Mouse (Mus musculus) right cerebral cortex, adult 18-20 months (tissue): ENCODE measurements around the gene Ngly1.

Experiments used
- DNase-seq: peaks from one replicate; pipeline ENCODE4 v3.0.0; 2022; ENCODE audit warnings: mixed read lengths

The Ngly1 gene

DNA sequence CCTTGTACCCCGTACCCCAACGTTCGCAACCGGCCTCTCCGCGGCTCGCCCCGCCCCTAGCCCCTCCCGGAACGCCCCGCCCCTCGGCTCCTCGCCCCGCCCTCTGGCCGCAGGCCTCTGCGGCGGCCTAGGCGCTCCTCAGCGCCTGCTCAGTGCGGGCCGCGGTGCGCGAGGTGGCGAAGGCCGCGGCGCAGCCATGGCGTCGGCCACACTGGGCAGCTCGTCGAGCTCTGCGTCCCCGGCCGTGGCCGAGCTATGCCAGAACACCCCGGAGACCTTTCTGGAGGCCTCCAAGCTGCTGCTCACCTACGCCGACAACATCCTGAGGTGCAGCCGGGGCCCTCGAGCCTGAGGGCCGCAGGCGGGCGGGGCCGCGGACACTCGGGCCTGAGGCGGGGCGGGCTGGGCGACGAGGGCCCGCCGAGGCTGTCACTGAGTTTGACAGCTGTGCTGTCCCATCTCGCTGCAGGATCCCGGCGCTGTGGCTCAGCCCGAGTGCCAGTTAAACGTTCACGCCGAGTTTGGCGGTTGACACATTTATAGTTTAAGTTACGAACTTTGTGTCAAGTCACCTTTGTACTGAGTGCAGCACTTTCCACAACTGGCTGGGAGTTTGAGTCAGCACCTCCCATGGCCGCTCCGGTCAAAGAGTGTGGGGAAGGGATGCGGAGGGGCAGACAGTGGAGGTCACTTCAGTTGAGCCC is at the start of gene Ngly1, which contains the start of gene Oxsm:
Ngly1 (plus strand) TSS at position 110 of the 704 bp plus-strand sequence.
Oxsm (minus strand) TSS at position 638 of the 704 bp plus-strand sequence.
- DNase-seq: peak; percentile 84

GRCm38 (mm10) chr14:16200220-16200912 is 48.7 kb upstream of the Ngly1 start:
- no peak for DNase-seq

- peak; percentile 42 for DNase-seq
Measured at GRCm38 (mm10) chr14:16200969-16201638, 48.0 kb upstream of the Ngly1 start.

DNA sequence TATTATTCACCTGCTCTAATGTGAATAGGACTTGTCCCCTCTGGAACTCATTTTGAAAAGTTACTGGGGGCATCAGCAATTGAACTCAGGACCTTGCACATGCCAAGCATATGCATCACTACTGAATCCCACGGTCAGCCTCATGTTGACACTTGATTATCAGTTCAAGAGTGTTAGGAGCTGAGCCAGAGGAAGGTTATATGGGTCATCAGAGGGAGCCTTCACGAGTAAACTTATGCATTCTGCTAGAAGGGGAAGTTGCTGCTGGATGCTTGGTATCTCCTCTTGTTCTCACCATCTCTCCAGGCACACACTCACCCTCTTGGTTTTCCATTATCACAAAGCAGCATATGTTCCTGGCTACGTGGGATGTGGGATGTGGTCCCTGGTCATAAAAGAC is 47.4 kb upstream of the Ngly1 start:
- DNase-seq: no peak

DNA sequence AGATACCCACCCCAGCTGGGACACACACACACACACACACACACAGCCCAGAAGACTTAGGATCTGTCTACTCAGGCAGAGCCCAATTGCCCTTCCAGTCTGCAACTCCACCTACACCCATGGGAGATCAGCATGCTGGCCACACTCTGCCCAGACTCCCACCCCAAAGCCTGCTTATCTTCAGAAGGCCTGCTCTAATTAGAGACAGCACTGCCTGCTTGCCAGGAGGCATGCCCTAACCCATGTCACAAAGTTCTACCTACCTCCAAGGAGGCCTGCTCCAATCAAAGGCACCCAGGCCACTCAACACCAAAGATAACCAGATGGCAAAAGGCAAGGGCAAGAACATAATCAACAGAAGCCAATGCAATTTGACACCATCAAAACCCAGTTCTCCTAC is 41.4 kb upstream of the Ngly1 start:
- no peak for DNase-seq

- no peak for DNase-seq
Measured at GRCm38 (mm10) chr14:16219015-16219414, 30.1 kb upstream of the Ngly1 start.

DNA sequence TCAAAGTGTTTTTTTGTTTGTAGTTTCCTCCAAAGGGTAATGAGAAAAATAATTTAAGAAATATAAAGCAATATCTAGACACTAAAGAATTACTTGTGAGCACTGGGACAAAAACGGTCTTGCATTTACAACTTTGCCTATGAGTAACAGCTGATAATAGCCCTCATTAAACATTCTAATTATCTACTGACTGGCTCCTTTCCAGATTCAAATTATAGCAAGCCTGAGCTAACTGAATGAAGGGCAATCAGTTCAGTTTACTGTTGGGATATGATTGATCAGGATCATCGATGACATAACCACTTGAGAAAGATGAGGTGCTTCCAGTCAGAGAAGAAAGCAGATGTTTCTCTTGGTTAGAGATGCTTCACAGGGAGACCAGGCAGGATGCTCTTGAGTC is 19.7 kb upstream of the Ngly1 start:
- DNase-seq: no peak

- DNase-seq: no peak
Measured at GRCm38 (mm10) chr14:16230581-16230980, 18.5 kb upstream of the Ngly1 start.

DNA sequence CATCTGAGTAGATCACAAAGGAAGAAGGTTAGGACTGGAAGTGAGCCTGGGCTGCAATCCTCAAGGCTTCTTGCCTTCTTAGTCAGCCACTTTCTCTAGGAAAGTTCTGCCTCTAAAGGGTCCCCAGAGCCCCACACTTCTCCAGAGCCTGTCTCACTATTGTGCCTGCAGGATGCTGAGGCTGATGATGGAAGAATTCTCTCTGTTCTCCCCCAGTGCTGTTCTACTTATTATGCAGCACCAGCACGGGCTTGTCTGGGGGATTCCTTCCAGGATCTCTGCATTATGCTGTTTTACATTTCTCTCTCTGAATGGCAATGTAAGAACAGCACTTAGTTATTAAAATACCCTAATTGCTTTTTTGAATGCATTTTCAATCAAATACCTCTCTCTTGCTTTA is 15.6 kb upstream of the Ngly1 start:
- no peak for DNase-seq

- DNase-seq: no peak
Measured at GRCm38 (mm10) chr14:16236466-16236865, 12.6 kb upstream of the Ngly1 start.

GRCm38 (mm10) chr14:16242193-16242815 is 6.8 kb upstream of the Ngly1 start:
- DNase-seq: no peak

GRCm38 (mm10) chr14:16242947-16243602 is 6.0 kb upstream of the Ngly1 start:
- peak; percentile 91 for DNase-seq

- DNase-seq: no peak
Measured at GRCm38 (mm10) chr14:16243603-16244209, 5.4 kb upstream of the Ngly1 start.

- DNase-seq: no peak
Measured at GRCm38 (mm10) chr14:16244370-16244769, 4.7 kb upstream of the Ngly1 start.

DNA sequence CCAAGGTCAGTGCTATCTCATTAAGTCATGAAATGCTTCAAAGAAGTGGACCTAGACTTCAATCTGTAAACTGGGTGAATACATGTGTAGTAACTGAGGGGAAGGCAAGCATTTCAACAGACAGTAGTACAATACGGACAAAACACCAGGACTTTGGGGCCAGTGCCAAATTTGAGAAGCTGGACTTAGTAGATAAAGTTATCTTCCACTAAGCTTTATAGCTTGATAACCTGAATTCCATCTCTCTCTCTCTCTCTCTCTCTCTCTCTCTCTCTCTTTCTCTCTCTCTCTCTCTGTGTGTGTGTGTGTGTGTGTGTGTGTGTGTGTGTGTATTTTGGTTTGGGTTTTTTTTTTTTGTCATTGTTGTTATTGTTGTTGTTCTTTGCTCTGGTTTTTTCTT is 4.0 kb upstream of the Ngly1 start:
- no peak for DNase-seq

DNA sequence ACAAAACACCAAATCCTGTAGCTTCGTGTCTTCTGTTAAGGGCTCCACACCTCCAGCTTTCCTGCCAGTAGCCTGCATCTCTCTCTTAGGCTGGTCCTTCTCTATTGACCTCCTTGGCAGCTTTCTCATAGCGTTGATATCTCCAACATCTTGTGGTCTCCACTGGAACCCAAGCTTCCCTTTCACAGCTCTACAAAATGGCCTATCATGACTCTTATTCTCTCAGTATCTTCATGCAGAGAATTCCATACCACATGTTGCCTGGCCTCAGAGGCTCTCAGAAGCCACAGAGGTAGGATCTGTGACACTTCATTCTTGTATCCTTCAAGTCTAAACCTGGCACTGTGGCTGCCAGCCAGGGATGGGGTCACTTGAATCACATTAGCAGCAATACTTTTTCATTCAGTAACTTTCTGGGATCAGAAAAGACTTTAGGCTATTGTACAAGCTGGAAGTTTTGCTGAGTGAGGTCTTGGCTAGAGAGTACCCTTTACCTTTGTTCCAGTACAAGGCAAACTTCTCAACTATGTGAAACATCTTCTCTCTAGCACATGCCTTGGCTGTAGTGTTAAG is 2.7 kb upstream of the Ngly1 start:
- no peak for DNase-seq

DNA sequence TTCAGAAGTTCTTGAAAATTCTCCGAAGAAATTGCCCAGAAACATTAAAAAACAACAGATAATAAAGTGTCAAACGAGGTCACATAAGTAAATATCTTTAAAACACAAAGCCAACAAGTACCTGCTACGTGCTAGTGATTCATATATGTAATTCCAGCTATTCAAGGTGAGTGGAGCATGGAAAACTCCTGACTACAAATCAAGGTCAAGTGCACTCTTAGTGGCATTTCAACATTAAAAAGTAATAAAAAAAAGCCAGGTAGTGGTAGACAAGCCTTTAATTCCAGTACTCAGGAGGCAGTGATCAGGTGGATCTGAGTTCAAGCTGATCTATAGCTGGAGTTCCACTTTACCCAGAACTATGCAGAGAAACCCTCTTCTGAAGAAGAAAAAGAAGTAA is 945 bp upstream of the Ngly1 start:
- no peak for DNase-seq

DNA sequence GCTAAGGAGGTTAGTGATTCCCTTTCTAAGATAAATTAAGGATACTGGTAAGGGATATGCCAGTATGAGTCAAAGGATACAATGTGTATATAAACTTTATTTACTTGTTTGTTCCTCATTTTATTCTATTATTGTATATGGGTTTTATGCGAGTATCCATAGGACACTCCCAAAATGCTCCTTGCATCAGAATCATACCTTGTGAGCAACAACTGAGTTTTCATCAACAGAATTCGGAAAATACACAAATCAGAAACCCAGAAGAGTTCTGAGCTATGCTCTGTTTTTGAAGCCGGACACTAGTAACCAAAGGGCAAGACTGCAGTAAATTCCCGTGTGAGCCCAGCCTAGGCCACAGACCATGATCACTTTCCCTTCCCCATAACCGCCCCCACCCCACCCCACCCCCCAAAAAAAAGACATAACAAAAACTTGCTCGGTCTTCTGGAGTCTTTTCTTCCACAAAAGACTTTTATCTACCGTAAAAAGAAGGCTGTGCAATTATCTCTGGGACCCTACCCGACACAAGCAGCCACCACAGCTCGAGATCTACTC is 400 bp upstream of the Ngly1 start:
- DNase-seq: no peak

- no peak for DNase-seq
Measured at GRCm38 (mm10) chr14:16250099-16250498, 1.0 kb downstream of the Ngly1 start.

GRCm38 (mm10) chr14:16255745-16256144 is 6.7 kb downstream of the Ngly1 start:
- no peak for DNase-seq

GRCm38 (mm10) chr14:16256209-16256608 is 7.1 kb downstream of the Ngly1 start:
- no peak for DNase-seq

GRCm38 (mm10) chr14:16260541-16260940 is 11.5 kb downstream of the Ngly1 start:
- DNase-seq: no peak
